Mouse (Mus musculus) thymus, adult 2 months (tissue): Measurements from ENCODE around the gene Tenm2. TPM values are rescaled to one million over a fixed set of nuclear protein-coding genes. Genes with fewer than 3 reads are reported as not detected.

Experiments used
- DNase-seq: peaks from one replicate; pipeline ENCODE4 v3.0.0; 2021
- H3K27ac ChIP-seq: fragments of 200-500 bp; 2 replicates; pipeline ENCODE4 v1.5.1; 2012; ENCODE audit warnings: low read length, control low read depth; ENCODE audit not compliant: control insufficient read depth, insufficient read depth
- H3K27me3 ChIP-seq: fragments of 200-500 bp; 2 replicates; pipeline ENCODE4 v1.6.1; 2012; ENCODE audit warnings: mild to moderate bottlenecking, low read length, moderate library complexity, mixed read lengths; ENCODE audit not compliant: control insufficient read depth, insufficient read depth
- H3K36me3 ChIP-seq: fragments of 200-500 bp; 2 replicates; pipeline ENCODE4 v1.6.1; 2012; ENCODE audit warnings: mild to moderate bottlenecking, low read length, moderate library complexity; ENCODE audit not compliant: control insufficient read depth, insufficient read depth
- H3K4me1 ChIP-seq: fragments of 200-500 bp; replicated peaks from 2 replicates; pipeline ENCODE4 v1.6.1; 2012; ENCODE audit warnings: low read length; ENCODE audit not compliant: control insufficient read depth, insufficient read depth
- H3K4me3 ChIP-seq: fragments of 200-500 bp; 2 replicates; pipeline ENCODE4 v1.5.1; 2012; ENCODE audit warnings: mild to moderate bottlenecking, low read length, control low read depth, moderate library complexity; ENCODE audit not compliant: control insufficient read depth, insufficient read depth
- CTCF ChIP-seq: fragments of 200-500 bp; IDR thresholded peaks from 2 replicates; pipeline ENCODE4 v1.5.1; 2012; ENCODE audit warnings: mild to moderate bottlenecking, control low read depth, low read length, moderate library complexity, borderline replicate concordance; ENCODE audit not compliant: control insufficient read depth, poor library complexity, insufficient read depth; ENCODE audit errors: extremely low read depth
- POLR2A ChIP-seq: fragments of 200-500 bp; IDR thresholded peaks from 2 replicates; pipeline ENCODE4 v1.6.1; 2012; ENCODE audit warnings: mild to moderate bottlenecking, low read length, control low read depth, moderate library complexity; ENCODE audit not compliant: control insufficient read depth, poor library complexity, insufficient read depth; ENCODE audit errors: extremely low read depth
- WGBS: fragments of 180-500 bp; shearing (Covaris S2); methylation state at CpG from one replicate; pipeline ENCODE4 v1.1.7; 2018; 5-methylcytosine and 5-hydroxymethylcytosine counted together
- polyA plus RNA-seq: library from polyadenylated mRNA; depleted of rRNA; stranded (reverse); fragments of >200 nt; gene quantifications from 2 replicates; pipeline ENCODE4 v1.2.3, GENCODE M21; 2012

Gene Tenm2
- polyA plus RNA-seq, 1 experiment, result 0.70 TPM

DNA sequence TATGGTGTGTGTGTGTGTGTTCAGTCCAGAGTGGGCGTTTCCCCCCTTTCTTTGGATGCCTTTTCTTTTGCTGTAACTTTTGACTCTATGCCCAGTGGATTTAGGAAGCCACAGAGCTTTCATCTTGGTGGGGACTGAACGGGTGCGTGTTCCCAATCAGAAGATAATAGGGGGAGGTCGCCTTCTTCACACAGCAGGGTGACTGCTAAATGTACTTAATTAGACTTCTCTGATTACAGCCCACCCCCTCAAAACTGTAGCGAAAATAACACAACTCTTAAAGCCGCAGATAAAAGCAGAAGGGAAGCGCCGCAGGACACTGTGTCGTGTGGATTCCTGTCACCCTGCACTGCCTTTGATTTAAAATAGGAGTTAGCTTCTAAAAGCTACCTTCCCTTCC is 1163.7 kb downstream of the Tenm2 start:
- Histone ChIP-seq H3K4me3 (no peak overlapping the region), H3K27ac (no peak overlapping the region), H3K36me3 (no peaks in the 10 kb centered on the region), H3K27me3 (no peaks in the 10 kb centered on the region), H3K4me1 (no peaks in the 10 kb centered on the region)
- WGBS, result 73% methylated on average over 9 of the region's 9 CpGs
- no peak for TF ChIP-seq POLR2A
- no peak for TF ChIP-seq CTCF
- no peak for DNase-seq

DNA sequence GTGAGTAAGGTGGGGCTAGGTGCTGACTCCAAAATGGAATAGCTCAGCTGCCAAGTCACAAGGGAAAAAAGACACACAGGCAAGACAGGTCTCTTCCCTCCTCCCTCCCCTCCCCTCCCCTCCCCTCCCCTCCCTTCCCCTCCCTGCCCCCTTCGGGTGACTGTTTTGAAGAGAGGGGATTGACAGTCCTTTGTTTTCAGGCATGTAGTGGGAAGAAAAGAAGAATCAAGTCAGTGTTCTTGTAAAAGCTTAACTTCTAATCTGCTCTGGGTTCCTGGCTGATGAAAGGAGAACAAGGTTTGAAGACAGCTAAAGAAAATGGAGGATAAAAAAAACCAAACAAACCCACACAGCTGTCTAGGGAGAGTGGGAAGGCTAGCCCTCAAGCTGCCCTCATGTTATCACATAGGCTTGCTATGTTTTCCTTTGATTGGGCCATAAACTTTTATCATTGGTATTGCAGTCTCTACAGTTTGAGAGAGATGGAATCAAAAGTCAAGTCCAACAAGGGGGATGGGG is 1176.4 kb downstream of the Tenm2 start:
- Histone ChIP-seq H3K4me3 (no peak overlapping the region), H3K27me3 (no peaks in the 10 kb centered on the region), H3K27ac (no peak overlapping the region), H3K4me1 (no peaks in the 10 kb centered on the region), H3K36me3 (no peaks in the 10 kb centered on the region)
- TF ChIP-seq CTCF (no peak), POLR2A (no peak)
- no CpG with 5 or more reads among the region's 1 CpGs for WGBS
- no peak for DNase-seq

DNA sequence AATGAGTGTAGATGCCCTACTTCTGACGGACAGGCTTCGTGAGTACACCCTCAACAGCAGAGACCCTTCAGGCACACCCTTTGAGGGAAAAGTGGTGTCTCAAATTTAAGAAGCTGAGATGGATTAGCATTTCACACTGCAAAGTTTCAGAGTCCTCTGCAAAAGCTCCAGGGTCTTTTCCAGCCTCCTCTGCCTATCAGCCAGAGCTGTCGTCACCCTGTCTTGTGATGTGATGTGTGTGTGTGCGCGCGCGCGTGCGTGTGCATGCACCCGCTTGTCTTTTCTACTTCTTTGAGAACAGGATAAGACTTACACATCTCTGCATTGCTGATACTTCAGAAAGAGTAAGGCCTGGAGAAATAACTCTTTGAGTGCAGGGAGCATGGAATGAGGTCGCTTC is 1179.2 kb downstream of the Tenm2 start:
- DNase-seq, result no peak
- Histone ChIP-seq H3K27ac (no peak overlapping the region), H3K36me3 (no peaks in the 10 kb centered on the region), H3K4me1 (no peaks in the 10 kb centered on the region), H3K27me3 (no peaks in the 10 kb centered on the region), H3K4me3 (no peak overlapping the region)
- TF ChIP-seq CTCF (no peak), POLR2A (no peak)
- WGBS, result 96% methylated on average over 11 of the region's 11 CpGs

DNA sequence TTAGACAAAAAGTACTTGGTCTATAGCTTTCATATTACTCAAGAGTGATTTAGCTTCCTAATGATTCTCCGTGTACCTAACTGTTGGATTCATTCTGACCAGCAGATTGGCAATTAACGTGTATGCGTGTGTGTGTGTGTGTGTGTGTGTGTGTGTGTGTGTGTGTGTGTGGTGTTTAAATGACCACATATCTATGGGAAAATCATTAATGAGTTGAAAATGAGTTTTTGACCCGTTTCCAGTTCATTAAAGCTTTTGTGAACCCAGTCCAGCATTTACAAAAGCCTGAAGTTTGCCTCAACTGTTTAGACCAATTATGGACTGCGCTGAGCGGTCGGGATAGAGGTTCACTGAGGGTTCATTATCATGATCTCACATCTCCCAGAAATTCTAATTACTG is 1181.4 kb downstream of the Tenm2 start:
- Histone ChIP-seq H3K4me1 (no peaks in the 10 kb centered on the region), H3K27me3 (no peaks in the 10 kb centered on the region), H3K4me3 (no peak overlapping the region), H3K27ac (no peak overlapping the region), H3K36me3 (no peaks in the 10 kb centered on the region)
- TF ChIP-seq POLR2A (no peak), CTCF (no peak)
- 89% methylated on average over 7 of the region's 7 CpGs for WGBS
- DNase-seq, result no peak

DNA sequence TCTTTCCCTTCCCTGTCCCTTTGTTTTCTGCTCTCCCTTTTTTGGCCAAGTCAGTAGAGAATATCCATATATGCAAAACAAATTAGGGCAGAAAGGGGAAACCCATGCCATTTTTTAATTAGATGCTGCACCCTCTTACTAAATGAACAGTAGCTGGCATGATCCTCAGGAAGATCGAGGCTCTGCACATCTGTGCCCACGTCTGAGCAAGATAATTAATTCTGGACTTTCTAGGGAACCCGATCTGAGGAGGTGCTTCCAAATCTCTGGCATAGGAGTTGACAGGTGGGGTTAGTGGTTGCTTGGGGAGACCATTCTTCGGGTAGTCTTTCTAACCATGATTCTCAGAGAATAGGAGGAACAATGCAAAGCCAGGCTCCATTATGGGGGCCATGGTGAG is 1182.3 kb downstream of the Tenm2 start:
- no peaks in the 10 kb centered on the region for H3K36me3 ChIP-seq
- no peaks in the 10 kb centered on the region for H3K27me3 ChIP-seq
- no peak for DNase-seq
- 78% methylated on average over 4 of the region's 4 CpGs for WGBS
- no peak overlapping the region for H3K27ac ChIP-seq
- no peak overlapping the region for H3K4me3 ChIP-seq
- TF ChIP-seq CTCF, result no peak
- TF ChIP-seq POLR2A, result no peak
- no peaks in the 10 kb centered on the region for H3K4me1 ChIP-seq

DNA sequence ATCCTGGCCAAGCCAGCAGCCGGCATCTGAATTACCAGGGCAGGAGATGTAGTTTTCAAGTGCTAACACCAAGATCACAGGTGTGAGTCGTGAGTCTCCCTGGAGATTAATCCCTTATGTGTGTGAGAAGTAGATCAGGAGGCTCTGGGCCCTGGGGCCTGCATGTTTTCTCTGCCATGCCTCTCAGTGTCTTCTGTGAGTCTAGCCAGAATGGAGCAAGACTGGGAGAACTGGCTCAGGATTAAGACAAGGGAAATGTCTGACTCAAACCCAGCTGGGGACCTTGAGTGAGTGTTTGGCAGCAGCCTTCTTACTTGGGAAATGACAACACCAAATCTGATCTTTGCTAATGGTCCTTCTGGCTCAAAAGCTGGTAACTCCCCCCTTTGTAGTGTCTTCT is 1183.2 kb downstream of the Tenm2 start:
- TF ChIP-seq POLR2A, result no peak
- TF ChIP-seq CTCF, result no peak
- Histone ChIP-seq H3K4me3 (no peak overlapping the region), H3K27me3 (no peaks in the 10 kb centered on the region), H3K27ac (no peak overlapping the region), H3K4me1 (no peaks in the 10 kb centered on the region), H3K36me3 (no peaks in the 10 kb centered on the region)
- WGBS, result 77% methylated on average over 2 of the region's 2 CpGs
- DNase-seq, result no peak

DNA sequence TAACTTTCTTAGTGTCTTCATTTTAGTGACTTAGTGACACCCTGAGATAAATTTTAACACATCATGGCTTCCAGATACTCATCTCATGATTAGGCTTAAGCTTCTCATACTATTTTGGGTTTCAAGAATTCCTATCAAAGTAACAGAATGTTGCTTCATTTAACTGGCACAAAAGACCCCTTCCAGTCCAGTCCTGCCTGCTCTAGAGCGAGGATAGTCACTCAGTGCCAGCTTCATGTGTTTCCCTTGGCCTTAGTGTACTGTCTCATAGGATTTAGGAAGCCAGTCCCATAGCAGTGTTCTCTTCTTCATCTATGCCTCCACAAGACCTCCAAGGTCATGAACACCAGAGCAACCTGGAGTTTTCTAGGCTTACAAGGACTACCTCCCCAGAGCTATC is 1183.7 kb downstream of the Tenm2 start:
- TF ChIP-seq POLR2A (no peak), CTCF (no peak)

More for the DNA sequence above, 1183.7 kb downstream of the Tenm2 start:
- 86% methylated on average over 1 of the region's 1 CpGs for WGBS
- Histone ChIP-seq H3K4me3 (no peak overlapping the region), H3K4me1 (no peaks in the 10 kb centered on the region), H3K36me3 (no peaks in the 10 kb centered on the region), H3K27me3 (no peaks in the 10 kb centered on the region), H3K27ac (no peak overlapping the region)
- DNase-seq, result no peak
